Mouse (Mus musculus) heart, postnatal 25 days (tissue): ENCODE measurements around the gene Tmprss12. TPM values are rescaled to one million over a fixed set of nuclear protein-coding genes. Genes with fewer than 3 reads are reported as not detected.
"Not testable (repeated sequence)": the region's sequence is repeated elsewhere in the genome, so short reads cannot be mapped to it uniquely, and the experiment has no call there.

ENCODE experiments used
- DNase-seq: peaks from one replicate; pipeline ENCODE4 v3.0.0; 2022; ENCODE audit warnings: low spot score
- intact Hi-C: fragments of 180-260 bp; cut with DNase I; formaldehyde crosslinking; loops from one replicate; pipeline ENCODE4 v1.15.1; 2025
- total RNA-seq, 2 experiments: library from RNA; stranded (reverse); gene quantifications; 2 replicates each; pipeline ENCODE4 v1.2.3; 2021

Tmprss12 gene
- total RNA-seq, 2 experiments from 2014 or later, result not detected

GRCm38 (mm10) chr15:100270609-100271008 is 10.0 kb upstream of the Tmprss12 start:
- DNase-seq, intact Hi-C loops: not testable (repeated sequence)

- intact Hi-C loops, result no loop called here
- no peak for DNase-seq
Measured at GRCm38 (mm10) chr15:100271411-100271810, 9.2 kb upstream of the Tmprss12 start.

- DNase-seq, intact Hi-C loops: not testable (repeated sequence)
Measured at GRCm38 (mm10) chr15:100273791-100274308, 6.8 kb upstream of the Tmprss12 start.

GRCm38 (mm10) chr15:100274790-100275559 is 5.7 kb upstream of the Tmprss12 start:
- DNase-seq, result no peak
- intact Hi-C loops, result no loop called here

GRCm38 (mm10) chr15:100276403-100276802 is 4.2 kb upstream of the Tmprss12 start:
- DNase-seq, result no peak
- intact Hi-C loops, result no loop called here

GRCm38 (mm10) chr15:100277586-100277985 is 3.1 kb upstream of the Tmprss12 start:
- intact Hi-C loops, result no loop called here
- no peak for DNase-seq

GRCm38 (mm10) chr15:100288980-100289379 is 8.3 kb downstream of the Tmprss12 start:
- intact Hi-C loops, result no loop called here
- no peak for DNase-seq

- no peak for DNase-seq
- intact Hi-C loops, result no loop called here
Measured at GRCm38 (mm10) chr15:100290858-100291257, 10.2 kb downstream of the Tmprss12 start.

- intact Hi-C loops, result no loop called here
- no peak for DNase-seq
Measured at GRCm38 (mm10) chr15:100292326-100292725, 11.7 kb downstream of the Tmprss12 start.

GRCm38 (mm10) chr15:100297856-100298255 is 17.2 kb downstream of the Tmprss12 start:
- intact Hi-C loops, result no loop called here
- no peak for DNase-seq

- intact Hi-C loops, result no loop called here
Measured at GRCm38 (mm10) chr15:100300499-100300898, 19.9 kb downstream of the Tmprss12 start.

GRCm38 (mm10) chr15:100301556-100301955 is 20.9 kb downstream of the Tmprss12 start:
- no peak for DNase-seq
- intact Hi-C loops, result no loop called here

More at GRCm38 (mm10) chr15:100300499-100300898, 19.9 kb downstream of the Tmprss12 start:
- no peak for DNase-seq

- intact Hi-C loops, result no loop called here
- no peak for DNase-seq
Measured at GRCm38 (mm10) chr15:100303428-100304018, 22.9 kb downstream of the Tmprss12 start.

- intact Hi-C loops, result no loop called here
- DNase-seq, result peak; percentile 67
Measured at GRCm38 (mm10) chr15:100304019-100304991, 23.7 kb downstream of the Tmprss12 start, which contains the start of gene Mettl7a1. Mettl7a1 (plus strand) TSS chr15:100304140.

GRCm38 (mm10) chr15:100306201-100306600 is 25.6 kb downstream of the Tmprss12 start:
- no peak for DNase-seq
- intact Hi-C loops, result no loop called here

- DNase-seq, intact Hi-C loops: not testable (repeated sequence)
Measured at GRCm38 (mm10) chr15:100307438-100308096, 26.9 kb downstream of the Tmprss12 start.

GRCm38 (mm10) chr15:100312346-100312745 is 31.7 kb downstream of the Tmprss12 start:
- no peak for DNase-seq
- intact Hi-C loops, result loop anchor here (10.0 kb wide), 1 partner anchor 62 kb away; no protein-coding TSS in a partner anchor

GRCm38 (mm10) chr15:100314448-100315145 is 34.0 kb downstream of the Tmprss12 start:
- no peak for DNase-seq
- intact Hi-C loops, result loop anchor here (10.0 kb wide), 1 partner anchor 60 kb away; no protein-coding TSS in a partner anchor
